Mouse (Mus musculus): ENCODE measurements around the gene Tead1. TPM values are rescaled to one million over a fixed set of nuclear protein-coding genes. Genes with fewer than 3 reads are reported as not detected.

Tead1 gene
- polyA plus RNA-seq, 1 experiment from 2014 or later = not detected

DNA sequence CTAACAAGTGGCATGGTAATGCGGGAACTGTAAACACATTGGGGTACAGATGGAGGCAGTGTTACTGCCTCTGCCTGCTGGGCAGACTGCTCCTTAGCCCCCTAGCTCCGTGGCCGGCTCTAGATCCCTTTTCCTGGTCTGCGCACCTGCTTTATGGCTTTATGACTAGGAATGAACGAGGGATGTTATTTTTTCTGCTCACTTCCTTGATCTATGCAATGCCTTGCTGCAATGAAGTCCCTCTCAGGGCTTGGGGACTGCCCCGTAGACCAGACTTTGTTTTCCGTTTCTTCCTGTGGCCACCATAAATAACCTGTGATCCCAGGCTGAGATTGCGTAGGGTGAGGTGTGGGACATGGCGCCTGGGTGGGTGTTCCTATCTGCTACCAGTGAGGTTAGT is 26.8 kb downstream of the Tead1 start:
- WGBS (ENCODE audit: missing documents) = 23% methylated on average over 9 of the region's 9 CpGs
- no peak overlapping the region for H3K4me3 ChIP-seq (ENCODE audit: inconsistent target)
- no peak overlapping the region for H3K27ac ChIP-seq
- no peaks in the 10 kb centered on the region for H3K79me2 ChIP-seq (ENCODE audit: inconsistent target)
- H3K36me3 ChIP-seq (ENCODE audit: inconsistent target) = no peaks in the 10 kb centered on the region

GRCm38 (mm10) chr7:112706756-112707155 is 27.6 kb downstream of the Tead1 start:
- Histone ChIP-seq H3K36me3 (ENCODE audit: inconsistent target) (no peaks in the 10 kb centered on the region), H3K79me2 (ENCODE audit: inconsistent target) (no peaks in the 10 kb centered on the region), H3K27ac (no peak overlapping the region), H3K4me3 (ENCODE audit: inconsistent target) (no peak overlapping the region)
- WGBS (ENCODE audit: missing documents) = 75% methylated on average over 2 of the region's 4 CpGs

DNA sequence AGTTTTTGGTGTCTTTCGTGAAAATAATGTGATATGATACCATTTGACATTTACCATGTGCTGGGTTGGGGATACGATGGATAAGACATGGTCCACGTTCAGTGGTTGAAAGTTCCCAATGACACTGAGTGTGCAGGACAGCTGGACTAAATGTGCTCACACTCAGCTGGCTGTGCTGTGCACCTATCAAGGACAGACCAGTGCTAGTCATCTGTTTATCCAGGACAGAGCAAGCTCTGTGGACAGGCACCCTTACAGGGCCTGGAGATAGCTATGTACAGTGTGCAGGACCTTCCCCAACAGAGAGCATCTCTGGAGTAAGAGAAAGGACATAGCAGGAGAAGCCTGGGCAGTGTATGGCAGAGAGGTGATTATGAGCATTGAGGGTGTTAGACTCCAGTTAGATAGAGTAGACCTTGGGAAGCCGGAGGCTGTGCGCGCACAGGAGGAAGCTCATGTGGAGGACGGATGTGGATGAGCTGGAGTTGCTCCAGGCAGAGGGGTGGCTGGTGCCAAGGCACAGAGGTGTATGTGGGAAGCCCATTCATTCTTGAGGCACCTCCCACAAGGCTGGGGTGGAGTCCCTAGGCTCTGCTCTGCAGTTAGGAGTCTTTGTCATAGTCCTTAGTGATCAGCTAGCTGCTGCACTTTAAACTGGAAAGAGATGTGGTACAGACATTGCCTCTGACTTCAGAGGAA is 31.4 kb downstream of the Tead1 start:
- Histone ChIP-seq H3K27ac (no peak overlapping the region), H3K4me3 (ENCODE audit: inconsistent target) (no peak overlapping the region), H3K79me2 (ENCODE audit: inconsistent target) (no peaks in the 10 kb centered on the region), H3K36me3 (ENCODE audit: inconsistent target) (no peaks in the 10 kb centered on the region)
- WGBS (ENCODE audit: missing documents) = 87% methylated on average over 7 of the region's 7 CpGs

GRCm38 (mm10) chr7:112711977-112712376 is 32.9 kb downstream of the Tead1 start:
- no peaks in the 10 kb centered on the region for H3K36me3 ChIP-seq (ENCODE audit: inconsistent target)

GRCm38 (mm10) chr7:112713509-112713908 is 34.4 kb downstream of the Tead1 start:
- WGBS (ENCODE audit: missing documents) = 62% methylated on average over 5 of the region's 5 CpGs

More at GRCm38 (mm10) chr7:112711977-112712376, 32.9 kb downstream of the Tead1 start:
- WGBS (ENCODE audit: missing documents) = 12% methylated on average over 5 of the region's 5 CpGs
- Histone ChIP-seq H3K4me3 (ENCODE audit: inconsistent target) (no peak overlapping the region), H3K79me2 (ENCODE audit: inconsistent target) (no peaks in the 10 kb centered on the region), H3K27ac (no peak overlapping the region)

DNA sequence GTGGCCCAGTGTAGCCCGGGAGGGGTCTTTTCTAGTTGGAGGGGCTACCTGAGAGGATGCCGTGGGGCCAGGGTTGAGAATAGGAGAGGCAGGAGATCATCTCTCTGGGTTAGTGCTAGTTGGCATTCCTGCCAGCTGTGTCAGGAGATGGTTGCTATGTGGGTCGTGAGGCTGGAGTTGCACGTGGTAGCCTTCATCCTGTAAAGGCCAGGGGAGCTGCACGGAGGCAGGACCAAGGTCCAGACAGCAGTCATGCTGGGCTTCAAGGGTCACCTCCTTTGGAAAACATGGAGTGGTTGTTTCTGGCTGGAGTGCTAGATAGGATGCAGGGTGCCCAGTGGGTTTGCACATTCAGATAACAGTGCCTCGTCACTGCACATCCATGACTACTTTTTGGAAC is 35.7 kb downstream of the Tead1 start:
- no peaks in the 10 kb centered on the region for H3K36me3 ChIP-seq (ENCODE audit: inconsistent target)
- 90% methylated on average over 6 of the region's 6 CpGs for WGBS (ENCODE audit: missing documents)
- H3K27ac ChIP-seq = no peak overlapping the region
- H3K4me3 ChIP-seq (ENCODE audit: inconsistent target) = no peak overlapping the region
- H3K79me2 ChIP-seq (ENCODE audit: inconsistent target) = no peaks in the 10 kb centered on the region

More at GRCm38 (mm10) chr7:112713509-112713908, 34.4 kb downstream of the Tead1 start:
- no peaks in the 10 kb centered on the region for H3K79me2 ChIP-seq (ENCODE audit: inconsistent target)
- H3K36me3 ChIP-seq (ENCODE audit: inconsistent target) = no peaks in the 10 kb centered on the region
- H3K27ac ChIP-seq = no peak overlapping the region
- no peak overlapping the region for H3K4me3 ChIP-seq (ENCODE audit: inconsistent target)

DNA sequence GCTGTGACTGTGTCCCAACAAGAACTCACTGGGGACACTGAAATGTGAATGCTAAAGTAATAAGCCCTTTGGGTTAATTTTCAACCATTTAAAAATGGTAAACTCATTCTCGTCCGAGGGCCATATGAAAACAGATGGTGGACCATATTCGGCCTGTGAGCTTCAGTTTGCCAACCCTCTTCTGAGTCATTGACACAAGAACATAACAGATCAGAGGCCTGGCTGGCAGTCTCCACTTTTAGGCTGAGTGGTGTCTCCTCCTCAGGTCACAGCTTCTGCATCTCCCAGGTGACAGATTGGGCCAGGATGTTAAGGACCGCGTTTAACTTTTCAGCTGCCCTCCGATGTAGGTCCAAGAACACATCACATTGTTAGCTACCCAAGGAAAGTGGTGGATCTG is 37.6 kb downstream of the Tead1 start:
- Histone ChIP-seq H3K4me3 (ENCODE audit: inconsistent target) (no peak overlapping the region), H3K36me3 (ENCODE audit: inconsistent target) (no peaks in the 10 kb centered on the region), H3K27ac (no peak overlapping the region), H3K79me2 (ENCODE audit: inconsistent target) (no peaks in the 10 kb centered on the region)
- WGBS (ENCODE audit: missing documents) = 86% methylated on average over 6 of the region's 6 CpGs

GRCm38 (mm10) chr7:112717676-112718075 is 38.6 kb downstream of the Tead1 start:
- H3K27ac ChIP-seq = no peak overlapping the region
- 5% methylated on average over 2 of the region's 2 CpGs for WGBS (ENCODE audit: missing documents)
- H3K79me2 ChIP-seq (ENCODE audit: inconsistent target) = no peaks in the 10 kb centered on the region
- H3K36me3 ChIP-seq (ENCODE audit: inconsistent target) = no peaks in the 10 kb centered on the region
- H3K4me3 ChIP-seq (ENCODE audit: inconsistent target) = no peak overlapping the region

DNA sequence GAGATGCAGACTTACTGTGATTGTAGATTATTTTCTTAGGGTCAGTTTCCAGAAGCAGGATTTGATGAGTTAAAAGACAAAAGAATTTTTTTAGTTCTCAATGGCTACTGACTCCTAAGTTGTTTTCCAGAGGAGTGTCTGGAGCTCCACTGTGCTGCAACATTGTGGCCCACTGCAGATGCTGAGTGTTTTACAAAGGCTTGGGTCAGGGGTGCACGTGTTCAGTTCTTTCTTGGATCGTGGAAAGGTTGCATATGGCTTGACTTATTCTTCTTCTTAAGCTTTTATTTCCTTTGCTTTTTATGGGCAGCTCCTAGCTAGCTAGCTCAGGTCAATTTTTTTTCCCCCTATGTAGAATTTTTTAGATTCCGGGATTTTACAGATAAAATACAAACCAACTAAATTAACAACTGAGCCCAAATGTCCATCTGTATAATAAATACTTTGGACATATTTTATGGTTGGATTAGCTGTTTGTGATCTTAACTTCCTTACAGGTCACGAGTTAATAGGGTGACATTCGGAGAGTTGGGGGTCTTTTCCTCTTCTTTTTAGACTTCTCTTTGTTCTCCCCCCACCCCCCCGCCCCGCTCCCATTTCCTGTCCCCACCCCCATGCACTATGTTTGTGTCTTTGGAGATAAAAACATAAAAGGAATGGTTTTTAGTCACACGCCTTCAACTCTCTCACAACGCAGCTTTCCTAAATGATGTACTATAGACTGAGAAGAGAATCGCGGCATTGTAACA is 40.5 kb downstream of the Tead1 start:
- WGBS (ENCODE audit: missing documents) = 20% methylated on average over 9 of the region's 11 CpGs
- no peaks in the 10 kb centered on the region for H3K36me3 ChIP-seq (ENCODE audit: inconsistent target)
- H3K79me2 ChIP-seq (ENCODE audit: inconsistent target) = no peaks in the 10 kb centered on the region
- no peak overlapping the region for H3K27ac ChIP-seq
- H3K4me3 ChIP-seq (ENCODE audit: inconsistent target) = no peak overlapping the region

DNA sequence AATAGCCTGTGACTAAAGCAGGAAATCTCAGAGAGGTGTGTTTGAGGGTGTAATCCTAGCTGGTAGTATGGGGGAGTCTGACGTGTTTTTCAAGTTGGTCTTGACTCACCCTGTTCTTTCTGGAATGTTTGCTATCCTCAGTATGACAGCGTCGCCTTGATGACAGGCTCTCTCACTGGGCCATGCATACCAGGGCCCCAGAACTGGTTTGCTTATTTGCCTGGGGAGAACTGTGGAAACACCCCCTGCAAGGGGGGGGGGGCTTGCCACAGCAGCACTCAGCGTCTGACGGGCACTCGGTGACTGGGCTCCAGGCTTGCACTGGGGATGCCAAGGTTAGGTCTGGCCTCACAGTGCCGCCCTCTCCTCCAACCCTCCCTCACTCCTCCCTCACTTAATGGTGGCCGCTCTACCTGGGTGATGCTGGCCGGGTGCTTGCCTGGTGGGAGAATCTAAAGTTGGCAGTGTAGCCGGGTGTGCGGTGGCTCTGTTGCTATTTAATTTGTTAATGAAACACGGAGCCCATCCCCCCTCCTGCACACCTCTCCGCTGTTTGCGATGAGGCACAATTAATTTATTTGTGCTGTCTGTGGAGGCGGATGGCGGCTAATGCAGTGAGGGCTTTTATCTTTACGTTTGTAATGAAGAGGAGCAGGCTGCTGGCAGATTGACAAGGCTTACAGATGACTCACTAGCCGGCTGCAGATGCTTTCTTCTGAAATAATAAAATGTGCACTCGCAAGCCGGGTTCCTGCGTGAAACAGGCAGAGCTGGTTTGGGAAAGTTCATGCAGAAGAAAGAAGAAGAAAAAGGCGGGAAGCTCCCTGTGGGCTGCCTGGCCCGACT is 41.2 kb downstream of the Tead1 start:
- Histone ChIP-seq H3K79me2 (ENCODE audit: inconsistent target) (no peaks in the 10 kb centered on the region), H3K4me3 (ENCODE audit: inconsistent target) (no peak overlapping the region), H3K36me3 (ENCODE audit: inconsistent target) (no peaks in the 10 kb centered on the region), H3K27ac (no peak overlapping the region)
- 15% methylated on average over 22 of the region's 23 CpGs for WGBS (ENCODE audit: missing documents)

GRCm38 (mm10) chr7:112720989-112721337 is 41.8 kb downstream of the Tead1 start:
- Histone ChIP-seq H3K4me3 (ENCODE audit: inconsistent target) (no peak overlapping the region), H3K36me3 (ENCODE audit: inconsistent target) (no peaks in the 10 kb centered on the region), H3K27ac (no peak overlapping the region), H3K79me2 (ENCODE audit: inconsistent target) (no peaks in the 10 kb centered on the region)
- 31% methylated on average over 4 of the region's 4 CpGs for WGBS (ENCODE audit: missing documents)

DNA sequence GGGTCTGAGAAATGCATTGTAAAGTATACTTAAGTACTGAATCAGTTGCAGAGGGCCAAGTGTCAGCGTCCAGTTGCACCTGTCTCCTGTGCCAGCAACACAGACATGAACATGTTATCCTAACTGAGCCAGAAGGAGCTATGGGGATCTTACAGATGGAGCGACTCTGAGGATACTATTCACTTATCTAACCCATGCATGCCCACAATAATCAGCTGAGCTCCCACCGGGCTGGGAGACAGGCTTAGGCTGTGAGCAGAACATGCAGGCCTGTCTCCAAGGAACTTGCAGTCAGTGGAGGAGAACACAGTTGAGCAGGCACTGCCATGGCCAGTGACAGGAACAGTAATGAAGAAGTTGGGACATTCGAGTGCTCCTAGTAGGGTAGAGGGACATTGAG is 42.7 kb downstream of the Tead1 start:
- Histone ChIP-seq H3K4me3 (ENCODE audit: inconsistent target) (no peak overlapping the region), H3K79me2 (ENCODE audit: inconsistent target) (no peaks in the 10 kb centered on the region), H3K36me3 (ENCODE audit: inconsistent target) (no peaks in the 10 kb centered on the region), H3K27ac (no peak overlapping the region)
- 84% methylated on average over 4 of the region's 4 CpGs for WGBS (ENCODE audit: missing documents)

DNA sequence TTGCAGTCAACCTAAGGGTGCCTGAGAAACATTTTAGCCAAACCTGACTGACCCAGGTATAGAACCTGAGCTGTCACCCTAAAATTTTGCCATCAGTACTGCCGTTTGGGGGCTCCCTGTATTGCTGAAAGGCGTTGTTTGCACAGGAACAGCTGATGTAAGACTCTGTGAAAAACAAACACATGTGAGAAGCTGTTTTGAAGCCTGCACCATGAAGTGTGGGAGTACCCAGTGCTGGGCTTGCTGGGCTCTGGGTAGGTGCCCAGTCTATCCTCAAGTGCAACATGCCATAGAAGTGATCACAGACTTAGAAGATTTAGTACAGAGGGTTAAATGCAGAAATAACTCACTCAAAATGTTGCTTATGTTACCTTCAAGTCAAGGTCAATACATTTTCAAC is 49.3 kb downstream of the Tead1 start:
- Histone ChIP-seq H3K36me3 (ENCODE audit: inconsistent target) (no peaks in the 10 kb centered on the region), H3K4me3 (ENCODE audit: inconsistent target) (no peak overlapping the region), H3K79me2 (ENCODE audit: inconsistent target) (no peaks in the 10 kb centered on the region), H3K27ac (no peak overlapping the region)
- 69% methylated on average over 2 of the region's 2 CpGs for WGBS (ENCODE audit: missing documents)

DNA sequence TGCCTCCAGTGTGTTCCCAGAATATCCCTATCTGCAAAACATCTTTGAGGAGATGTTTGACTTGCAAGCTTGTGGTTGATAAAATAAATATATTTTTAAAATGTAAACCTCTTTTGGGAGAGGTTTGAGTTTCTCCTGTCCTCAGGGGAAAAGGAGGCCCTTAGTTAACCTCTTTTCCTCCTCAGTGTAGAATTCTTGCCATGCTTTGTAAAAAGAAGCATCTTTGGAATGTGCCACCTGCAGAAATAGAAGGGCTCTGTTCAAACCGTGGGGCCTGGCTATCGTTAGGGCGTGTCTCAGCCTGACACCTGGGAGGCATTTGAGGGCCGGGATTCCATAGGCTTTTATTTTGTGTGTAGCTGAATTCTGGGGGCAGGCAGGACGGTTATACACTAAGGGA is 51.1 kb downstream of the Tead1 start:
- Histone ChIP-seq H3K36me3 (ENCODE audit: inconsistent target) (no peaks in the 10 kb centered on the region), H3K4me3 (ENCODE audit: inconsistent target) (no peak overlapping the region), H3K79me2 (ENCODE audit: inconsistent target) (no peaks in the 10 kb centered on the region), H3K27ac (no peak overlapping the region)
- WGBS (ENCODE audit: missing documents) = 87% methylated on average over 5 of the region's 5 CpGs

DNA sequence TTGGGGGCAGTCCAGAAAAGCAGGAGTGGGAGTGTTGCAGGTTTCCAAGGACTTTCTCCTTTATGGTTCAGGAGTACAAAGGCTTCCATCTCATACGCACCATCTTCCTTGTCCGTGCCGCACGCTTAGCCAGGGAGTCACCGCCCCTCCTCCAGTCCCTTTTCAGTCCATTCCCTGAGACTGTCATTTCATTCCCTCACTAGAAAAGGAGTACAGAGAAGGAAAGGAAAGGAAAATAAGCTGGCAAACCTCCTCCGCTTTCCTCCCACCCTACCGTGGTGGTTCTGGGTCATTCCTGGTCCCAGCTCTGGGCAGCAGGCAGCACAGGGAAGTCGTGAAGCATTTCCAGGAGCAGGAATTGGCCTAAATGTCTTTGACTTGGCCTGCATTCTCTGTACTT is 52.5 kb downstream of the Tead1 start:
- WGBS (ENCODE audit: missing documents) = 86% methylated on average over 8 of the region's 8 CpGs
- Histone ChIP-seq H3K36me3 (ENCODE audit: inconsistent target) (no peaks in the 10 kb centered on the region), H3K79me2 (ENCODE audit: inconsistent target) (no peaks in the 10 kb centered on the region), H3K4me3 (ENCODE audit: inconsistent target) (no peak overlapping the region), H3K27ac (no peak overlapping the region)

Data from macrophage (primary cell).